Mouse (Mus musculus) MEL (cell line): ENCODE results near the gene Lipt1. TPM values are rescaled to one million over a fixed set of nuclear protein-coding genes. Genes with fewer than 3 reads are reported as not detected.

Experiments
- DNase-seq: peaks from one replicate; pipeline ENCODE4 v3.0.0; 2011; ENCODE audit warnings: low read depth, low spot score
- H3K27ac ChIP-seq: 2 replicates; pipeline ENCODE4 v1.5.1; 2012; ENCODE audit warnings: low read depth, mild to moderate bottlenecking, control low read depth, low read length, moderate library complexity; ENCODE audit not compliant: control insufficient read depth
- H3K27me3 ChIP-seq, 2 experiments: fragments of 150-350 bp in 1 of 2; sonication (generic) in 1 of 2; 2 replicates each; pipeline ENCODE4 v1.6.1; 2012; ENCODE audit warnings: low read length in 2 of 2, mild to moderate bottlenecking in 2 of 2, improper control_type of control experiment in 1 of 2, moderate library complexity in 1 of 2; ENCODE audit not compliant: insufficient read depth in 2 of 2, control insufficient read depth in 1 of 2
- H3K36me3 ChIP-seq, 2 experiments: 2 replicates each; pipeline ENCODE4 v1.6.1; 2012 to 2014; ENCODE audit warnings: low read length in 2 of 2, improper control_type of control experiment in 1 of 2, inconsistent platforms in 1 of 2, mild to moderate bottlenecking in 1 of 2; ENCODE audit not compliant: insufficient read depth in 2 of 2, control insufficient read depth in 1 of 2
- H3K4me1 ChIP-seq, 2 experiments: fragments of 150-350 bp in 1 of 2; sonication (generic) in 1 of 2; 2 replicates each; pipeline ENCODE4 v1.6.1; 2012; ENCODE audit warnings: low read length in 2 of 2, improper control_type of control experiment in 1 of 2, mild to moderate bottlenecking in 1 of 2; ENCODE audit not compliant: insufficient read depth in 2 of 2, control insufficient read depth in 1 of 2
- H3K4me3 ChIP-seq, 2 experiments: fragments of 150-350 bp in 1 of 2; sonication (generic) in 1 of 2; 2 replicates each; pipeline ENCODE4 v1.5.1; 2012; ENCODE audit warnings: low read depth in 2 of 2, low read length in 2 of 2, mild to moderate bottlenecking in 2 of 2, moderate library complexity in 2 of 2, control low read depth in 1 of 2, improper control_type of control experiment in 1 of 2; ENCODE audit not compliant: control insufficient read depth in 1 of 2, insufficient read depth in 1 of 2
- H3K79me2 ChIP-seq: 2 replicates; pipeline ENCODE4 v1.6.1; 2012; ENCODE audit warnings: mild to moderate bottlenecking, low read length, moderate library complexity; ENCODE audit not compliant: control insufficient read depth, poor library complexity, insufficient read depth
- H3K9ac ChIP-seq: 2 replicates; pipeline ENCODE4 v1.6.1; 2012; ENCODE audit warnings: low read depth, mild to moderate bottlenecking, control low read depth, low read length, moderate library complexity; ENCODE audit not compliant: control insufficient read depth, poor library complexity, severe bottlenecking
- H3K9me3 ChIP-seq: fragments of 150-350 bp; sonication (generic); replicated peaks from 2 replicates; pipeline ENCODE4 v1.6.1; 2012; ENCODE audit warnings: mild to moderate bottlenecking, low read length, improper control_type of control experiment, moderate library complexity; ENCODE audit not compliant: insufficient read depth
- BHLHE40 ChIP-seq: IDR thresholded peaks from 2 replicates; pipeline ENCODE4 v1.6.1; 2012; ENCODE audit warnings: low read depth, mild to moderate bottlenecking, inconsistent platforms, low read length, improper control_type of control experiment, borderline replicate concordance
- CHD1 ChIP-seq: IDR thresholded peaks from 2 replicates; pipeline ENCODE4 v1.6.1; 2012; ENCODE audit warnings: low read depth, mild to moderate bottlenecking, inconsistent platforms, low read length, improper control_type of control experiment
- CTCF ChIP-seq, 3 experiments: IDR thresholded peaks in 2 of 3; conservative IDR thresholded peaks in 1 of 3; 2 replicates each; pipeline ENCODE4 v1.5.1; 2011 to 2012; ENCODE audit warnings: low read length in 3 of 3, low read depth in 2 of 3, mild to moderate bottlenecking in 2 of 3, improper control_type of control experiment in 1 of 3, inconsistent platforms in 1 of 3, mixed read lengths in 1 of 3, moderate library complexity in 1 of 3; ENCODE audit not compliant: control insufficient read depth in 1 of 3, insufficient read depth in 1 of 3, poor library complexity in 1 of 3, severe bottlenecking in 1 of 3
- E2F4 ChIP-seq: IDR thresholded peaks from 2 replicates; pipeline ENCODE4 v1.6.1; 2011; ENCODE audit warnings: low read depth, low read length, improper control_type of control experiment, borderline replicate concordance
- EP300 ChIP-seq, 2 experiments: IDR thresholded peaks; 2 replicates each; pipeline ENCODE4 v1.6.1; 2011; ENCODE audit warnings: improper control_type of control experiment in 2 of 2, low read length in 2 of 2, low read depth in 1 of 2, mild to moderate bottlenecking in 1 of 2
- GABPA ChIP-seq: IDR thresholded peaks from 2 replicates; pipeline ENCODE4 v1.6.1; 2012; ENCODE audit warnings: low read depth, mild to moderate bottlenecking, inconsistent platforms, low read length, improper control_type of control experiment, moderate library complexity
- GATA1 ChIP-seq: IDR thresholded peaks from 2 replicates; pipeline ENCODE4 v1.6.1; 2011; ENCODE audit warnings: low read depth, low read length, improper control_type of control experiment
- HCFC1 ChIP-seq: IDR thresholded peaks from 2 replicates; pipeline ENCODE4 v1.6.1; 2012; ENCODE audit warnings: low read depth, mild to moderate bottlenecking, inconsistent platforms, low read length, improper control_type of control experiment, moderate library complexity
- MAFK ChIP-seq: IDR thresholded peaks from 2 replicates; pipeline ENCODE4 v1.6.1; 2011; ENCODE audit warnings: low read depth, mild to moderate bottlenecking, low read length, improper control_type of control experiment, borderline replicate concordance
- MAX ChIP-seq: IDR thresholded peaks from 2 replicates; pipeline ENCODE4 v1.6.1; 2011; ENCODE audit warnings: low read length, improper control_type of control experiment
- MXI1 ChIP-seq: IDR thresholded peaks from 2 replicates; pipeline ENCODE4 v1.6.1; 2011; ENCODE audit warnings: mild to moderate bottlenecking, low read depth, low read length, improper control_type of control experiment
- MYC ChIP-seq: IDR thresholded peaks from 2 replicates; pipeline ENCODE4 v1.6.1; 2011; ENCODE audit warnings: low read depth, mild to moderate bottlenecking, low read length, improper control_type of control experiment, moderate library complexity
- NRF1 ChIP-seq: IDR thresholded peaks from 2 replicates; pipeline ENCODE4 v1.6.1; 2014; ENCODE audit warnings: low read depth, mild to moderate bottlenecking, inconsistent platforms, low read length, improper control_type of control experiment, moderate library complexity; ENCODE audit not compliant: poor library complexity, insufficient read depth, severe bottlenecking
- POLR2A ChIP-seq, 2 experiments: IDR thresholded peaks; 2 replicates each; pipeline ENCODE4 v1.6.1; 2011 to 2012; ENCODE audit warnings: low read length in 2 of 2, mild to moderate bottlenecking in 2 of 2, control low read depth in 1 of 2, improper control_type of control experiment in 1 of 2, low read depth in 1 of 2, moderate library complexity in 1 of 2; ENCODE audit not compliant: control insufficient read depth in 1 of 2, insufficient read depth in 1 of 2, poor library complexity in 1 of 2
- RAD21 ChIP-seq: IDR thresholded peaks from 2 replicates; pipeline ENCODE4 v1.6.1; 2011; ENCODE audit warnings: mild to moderate bottlenecking, low read depth, low read length, improper control_type of control experiment
- SIN3A ChIP-seq: IDR thresholded peaks from 2 replicates; pipeline ENCODE4 v1.6.1; 2012; ENCODE audit warnings: low read length, improper control_type of control experiment, inconsistent platforms
- SMC3 ChIP-seq: IDR thresholded peaks from 2 replicates; pipeline ENCODE4 v1.6.1; 2011; ENCODE audit warnings: low read depth, low read length, improper control_type of control experiment
- TAL1 ChIP-seq: IDR thresholded peaks from 2 replicates; pipeline ENCODE4 v1.6.1; 2012; ENCODE audit warnings: mild to moderate bottlenecking, inconsistent platforms, low read length, moderate library complexity, mixed read lengths
- TBP ChIP-seq: IDR thresholded peaks from 2 replicates; pipeline ENCODE4 v1.8.0; 2011; ENCODE audit warnings: low read depth, low read length, improper control_type of control experiment
- TCF12 ChIP-seq: IDR thresholded peaks from 2 replicates; pipeline ENCODE4 v1.6.1; 2014; ENCODE audit warnings: low read depth, mild to moderate bottlenecking, inconsistent platforms, low read length, improper control_type of control experiment, moderate library complexity
- UBTF ChIP-seq: IDR thresholded peaks from 2 replicates; pipeline ENCODE4 v1.6.1; 2012; ENCODE audit warnings: low read depth, mild to moderate bottlenecking, inconsistent platforms, low read length, improper control_type of control experiment, moderate library complexity, borderline replicate concordance; ENCODE audit not compliant: insufficient read depth
- USF1 ChIP-seq: IDR thresholded peaks from 2 replicates; pipeline ENCODE4 v1.6.1; 2014; ENCODE audit warnings: low read depth, mild to moderate bottlenecking, inconsistent platforms, low read length, improper control_type of control experiment, moderate library complexity
- USF2 ChIP-seq, 2 experiments: IDR thresholded peaks; 2 replicates each; pipeline ENCODE4 v1.6.1; 2011 to 2012; ENCODE audit warnings: improper control_type of control experiment in 2 of 2, low read length in 2 of 2, borderline replicate concordance in 1 of 2, inconsistent platforms in 1 of 2, low read depth in 1 of 2, mild to moderate bottlenecking in 1 of 2; ENCODE audit not compliant: insufficient read depth in 1 of 2
- ZC3H11A ChIP-seq: IDR thresholded peaks from 2 replicates; pipeline ENCODE4 v1.6.1; 2012; ENCODE audit warnings: low read depth, mild to moderate bottlenecking, inconsistent platforms, low read length, improper control_type of control experiment
- ZMIZ1 ChIP-seq: IDR thresholded peaks from 2 replicates; pipeline ENCODE4 v1.6.1; 2012; ENCODE audit warnings: low read depth, mild to moderate bottlenecking, inconsistent platforms, low read length, improper control_type of control experiment, moderate library complexity
- ZNF384 ChIP-seq: IDR thresholded peaks from 2 replicates; pipeline ENCODE4 v1.6.1; 2012; ENCODE audit warnings: low read depth, mild to moderate bottlenecking, inconsistent platforms, low read length, improper control_type of control experiment
- polyA plus RNA-seq, 2 experiments: library from polyadenylated mRNA; stranded (reverse) in 1 of 2; unstranded in 1 of 2; fragments of >175 nt in 1 of 2; fragments of >200 nt in 1 of 2; gene quantifications; 2 replicates each; pipeline versions ENCODE4 v1.2.1 to v1.2.4; 2012; ENCODE audit warnings: low replicate concordance in 2 of 2, low read depth in 1 of 2; ENCODE audit not compliant: insufficient read length in 2 of 2, insufficient read depth in 1 of 2, missing spikeins in 1 of 2
- total RNA-seq: library from RNA; depleted of rRNA; stranded (reverse); fragments of 300-350 nt; gene quantifications from 2 replicates; pipeline ENCODE4 v1.2.3, GENCODE M21; 2012

The Lipt1 gene
- total and polyA plus RNA-seq, 3 experiments, result 7.1 to 7.9 TPM; not detected in 1

DNA sequence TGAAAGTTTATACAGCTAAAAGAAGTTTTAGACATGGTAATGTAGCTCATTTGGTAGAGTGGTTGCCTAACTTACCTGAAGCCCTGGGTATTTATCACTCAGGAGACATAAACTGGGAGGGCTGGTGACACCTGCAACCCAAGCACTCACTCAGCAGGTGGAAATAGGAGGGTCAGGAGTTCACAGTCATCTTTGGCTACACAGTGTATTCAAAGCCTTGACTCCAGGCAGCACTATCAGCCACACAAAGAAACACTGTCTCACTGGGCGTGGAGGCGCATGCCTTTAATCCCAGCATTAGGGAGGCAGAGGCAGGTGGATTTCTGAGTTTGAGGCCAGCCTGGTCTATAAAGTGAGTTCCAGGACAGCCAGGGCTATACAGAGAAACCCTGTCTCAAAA lies 41.2 kb downstream of the Lipt1 start:
- no peak overlapping the region for H3K27ac ChIP-seq
- H3K27me3 ChIP-seq, result peaks cover 16 to 20% of the 10 kb centered on the region in 2 experiments
- H3K79me2 ChIP-seq, result no peaks in the 10 kb centered on the region
- TF ChIP-seq GABPA (no peak), MAFK (no peak)
- H3K36me3 ChIP-seq, result no peaks in the 10 kb centered on the region
- no peaks in the 10 kb centered on the region for H3K9me3 ChIP-seq
- no peaks in the 10 kb centered on the region for H3K4me1 ChIP-seq
- no peak overlapping the region for H3K4me3 ChIP-seq
- no peak for DNase-seq
- no peak overlapping the region for H3K9ac ChIP-seq

DNA sequence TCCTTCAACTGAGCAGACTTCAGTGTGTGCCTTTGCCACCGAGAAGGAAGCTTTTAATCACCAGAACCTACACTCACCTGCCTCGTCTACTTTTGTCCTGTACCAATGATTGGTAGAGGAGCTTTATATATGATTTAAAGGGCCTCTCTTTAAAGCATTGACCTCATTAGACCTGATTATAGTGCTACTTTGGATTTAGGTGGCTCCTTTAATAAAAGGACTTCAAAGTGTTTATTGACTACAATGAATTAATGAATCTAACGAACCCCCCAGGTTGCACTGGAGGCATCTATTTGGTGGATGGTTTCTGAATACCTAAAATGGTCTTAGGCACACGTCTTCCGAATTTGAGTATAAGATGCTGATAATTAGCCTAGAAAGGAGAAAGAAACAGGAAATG lies 44.9 kb downstream of the Lipt1 start, which contains the start of gene Lyg2:
Gene Lyg2 (minus strand): TSS at position 101 of the 400 bp plus-strand sequence.
- DNase-seq, result no peak
- no peaks in the 10 kb centered on the region for H3K9me3 ChIP-seq
- no peak for TF ChIP-seq CHD1
- no peak for TF ChIP-seq BHLHE40
- no peak for TF ChIP-seq GATA1
- TF ChIP-seq USF2 (IDR thresholded peaks at IDR 0.05; ENCODE audit: borderline replicate concordance in 1 of 2, insufficient read depth in 1 of 2, low read depth in 1 of 2, low read length in 2 of 2), result no peak
- TF ChIP-seq ZNF384, result no peak
- no peak for TF ChIP-seq ZC3H11A
- no peak for TF ChIP-seq E2F4
- H3K9ac ChIP-seq, result no peak within 1 kb of the TSS
- H3K27ac ChIP-seq, result no peak within 1 kb of the TSS
- no peaks in the 10 kb centered on the region for H3K36me3 ChIP-seq
- H3K4me1 ChIP-seq, result no peaks in the 10 kb centered on the region
- peaks cover 14 to 15% of the 10 kb centered on the region in 2 experiments for H3K27me3 ChIP-seq
- H3K79me2 ChIP-seq, result no peaks in the 10 kb centered on the region
- H3K4me3 ChIP-seq, result no peak within 1 kb of the TSS

GRCm38 (mm10) chr1:37917666-37918065 lies 46.1 kb downstream of the Lipt1 start:
- Histone ChIP-seq H3K4me3 (no peak overlapping the region), H3K9ac (no peak overlapping the region), H3K4me1 (no peaks in the 10 kb centered on the region), H3K27me3 (peaks cover 11% of the 10 kb centered on the region in 2 experiments), H3K9me3 (no peaks in the 10 kb centered on the region), H3K27ac (no peak overlapping the region), H3K79me2 (no peaks in the 10 kb centered on the region), H3K36me3 (no peaks in the 10 kb centered on the region)
- no peak for DNase-seq
- TF ChIP-seq EP300 (IDR thresholded peaks at IDR 0.05; ENCODE audit: low read depth in 1 of 2, low read length in 2 of 2) (no peak), CHD1 (no peak), ZMIZ1 (no peak), POLR2A (IDR thresholded peaks at IDR 0.05; ENCODE audit: control insufficient read depth in 1 of 2, insufficient read depth in 1 of 2, low read depth in 1 of 2, low read length in 2 of 2, poor library complexity in 1 of 2) (no peak), SIN3A (no peak), ZC3H11A (no peak), MXI1 (no peak), TCF12 (no peak), RAD21 (no peak), SMC3 (no peak), TBP (no peak), MAFK (no peak), CTCF (IDR thresholded peaks at IDR 0.05 in 2 of 3, conservative IDR thresholded peaks at IDR 0.05 in 1 of 3; ENCODE audit: control insufficient read depth in 1 of 3, insufficient read depth in 1 of 3, low read depth in 2 of 3, low read length in 3 of 3, poor library complexity in 1 of 3, severe bottlenecking in 1 of 3) (no peak), MYC (no peak), USF1 (no peak), NRF1 (no peak), TAL1 (no peak), UBTF (no peak), HCFC1 (no peak), MAX (no peak)
